Mouse (Mus musculus): Measurements from ENCODE around the gene Rln1. TPM values are rescaled to one million over a fixed set of nuclear protein-coding genes. Genes with fewer than 3 reads are reported as not detected.

Rln1 gene
- total RNA-seq, 2 experiments from 2014 or later, result 2.1 to 2.8 TPM

- peak in 1 of 2 experiments; percentile 4 for DNase-seq (ENCODE audit: low spot score in 2 of 2)
Observed at GRCm38 (mm10) chr19:29300919-29301318, 33.6 kb downstream of the Rln1 start.

- DNase-seq (ENCODE audit: low spot score in 2 of 2), result no peak
Observed at GRCm38 (mm10) chr19:29297366-29297765, 37.1 kb downstream of the Rln1 start.

GRCm38 (mm10) chr19:29296166-29296565, 38.3 kb downstream of the Rln1 start:
- no peak for DNase-seq (ENCODE audit: low spot score in 2 of 2)

GRCm38 (mm10) chr19:29294756-29295155, 39.7 kb downstream of the Rln1 start:
- DNase-seq (ENCODE audit: low spot score in 2 of 2), result no peak

GRCm38 (mm10) chr19:29292546-29292945, 41.9 kb downstream of the Rln1 start:
- no peak for DNase-seq (ENCODE audit: low spot score in 2 of 2)

- DNase-seq (ENCODE audit: low spot score in 2 of 2), result no peak
Observed at GRCm38 (mm10) chr19:29291532-29291931, 42.9 kb downstream of the Rln1 start.

GRCm38 (mm10) chr19:29287863-29288262, 46.6 kb downstream of the Rln1 start:
- DNase-seq (ENCODE audit: low spot score in 2 of 2), result no peak

- no peak for DNase-seq (ENCODE audit: low spot score in 2 of 2)
Observed at GRCm38 (mm10) chr19:29285451-29285869, 49.0 kb downstream of the Rln1 start.

Other genes starting within 250 kb of the Rln1 start
- 10 to 100 TPM; 15.1 to 15.2 TPM for gene Rcl1, start 233.3 kb downstream of the Rln1 start, total RNA-seq (2021)
- gene Jak2, start 82.8 kb downstream of the Rln1 start, total RNA-seq (2021), result 10 to 100 TPM; 27.0 to 28.5 TPM
- gene Insl6, start 9.3 kb downstream of the Rln1 start, total RNA-seq (2021), result under 1 TPM in 1 of 2 experiments, not detected in 1; 0.51 TPM
- 10 to 100 TPM; 28.1 to 31.8 TPM for gene Plgrkt, start 32.7 kb upstream of the Rln1 start, total RNA-seq (2021)
- gene Cd274, start 32.8 kb upstream of the Rln1 start, total RNA-seq (2021), result 1 to 10 TPM in 1 of 2 experiments, under 1 TPM in 1; 0.93 to 1.0 TPM
- gene Pdcd1lg2, start 76.2 kb upstream of the Rln1 start, total RNA-seq (2021), result not detected
- 10 to 100 TPM; 45.4 to 46.1 TPM for gene Ric1, start 187.6 kb upstream of the Rln1 start, total RNA-seq (2021)